Mouse (Mus musculus) brain, adult 2 months (tissue): ENCODE results near the gene Cops7b.
"Not testable (repeated sequence)": the region's sequence is repeated elsewhere in the genome, so short reads cannot be mapped to it uniquely, and the experiment has no call there.

Source experiments
- DNase-seq: peaks from one replicate; pipeline ENCODE4 v3.0.0; 2011; ENCODE audit warnings: low read depth, low spot score

Gene Cops7b

DNA sequence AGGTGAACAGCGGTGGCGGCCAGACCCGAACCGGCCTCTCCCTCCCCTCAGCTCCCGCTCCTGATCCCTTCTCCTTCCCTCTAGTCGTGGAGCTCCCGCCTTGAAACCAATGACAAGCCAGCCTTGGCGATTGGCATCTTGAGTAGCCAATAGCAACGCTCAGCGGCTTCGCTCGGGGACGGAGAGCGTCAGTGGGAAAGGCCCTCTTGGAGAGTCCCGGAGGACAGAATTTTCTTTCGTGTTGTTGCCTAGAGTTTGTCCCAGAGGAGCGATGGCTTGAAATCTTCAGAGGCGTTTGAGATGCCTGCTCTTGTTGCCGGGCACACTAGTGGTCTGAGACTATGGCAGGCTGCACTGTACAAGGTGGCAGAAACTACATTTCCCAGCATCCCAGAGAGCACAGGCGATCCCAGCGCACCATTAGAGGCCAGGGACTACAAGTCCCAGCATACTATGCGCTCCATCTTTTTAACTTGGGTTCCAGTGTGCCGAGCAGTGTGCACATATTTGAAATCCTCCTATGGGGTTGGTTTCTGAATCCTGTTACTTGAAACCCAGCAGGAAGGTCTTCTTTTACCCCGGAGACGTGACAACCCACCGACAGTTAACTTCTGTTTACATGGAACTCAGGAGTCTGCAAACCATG is at the start of gene Cops7b, which contains the start of gene Pde6d:
Gene Cops7b (plus strand): TSS at position 454 of the 646 bp plus-strand sequence.
Gene Pde6d (minus strand): TSS at position 179 of the 646 bp plus-strand sequence.
- peak; percentile 99 for DNase-seq

DNA sequence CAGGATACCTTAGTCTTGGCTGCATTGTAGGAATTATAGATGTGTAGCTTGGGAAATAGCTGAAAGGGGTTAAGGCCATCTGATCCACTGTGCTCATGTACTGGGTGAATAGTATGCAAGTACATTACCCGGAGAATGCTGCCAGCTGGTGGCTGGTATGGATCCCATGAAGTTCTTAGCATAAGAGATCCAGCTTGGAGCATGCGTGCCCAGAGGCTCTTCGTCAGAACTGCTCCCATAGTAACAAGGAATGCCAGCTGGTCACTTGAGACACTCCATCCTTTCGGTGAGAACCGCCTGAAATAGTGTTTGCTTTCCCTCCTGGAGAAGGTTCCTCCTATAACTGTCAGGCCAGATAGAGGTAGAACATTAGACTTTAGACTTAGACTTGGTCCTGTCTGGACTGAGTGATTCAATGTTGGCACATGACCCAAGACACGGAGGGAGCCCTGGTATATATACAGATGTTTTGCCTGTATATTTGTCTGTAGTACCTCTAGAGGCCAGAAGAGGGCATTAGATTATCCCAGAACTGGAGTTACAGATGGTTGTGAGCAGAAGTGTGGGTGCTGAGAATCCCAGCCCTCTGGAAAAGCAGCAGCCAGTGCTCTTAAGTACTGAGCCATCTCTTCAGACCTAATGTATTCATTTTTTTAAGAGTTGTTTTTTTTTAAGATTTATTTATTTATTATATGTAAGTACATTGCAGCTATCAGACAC is 49.1 kb upstream of the Cops7b start:
- peak; percentile 81 for DNase-seq

DNA sequence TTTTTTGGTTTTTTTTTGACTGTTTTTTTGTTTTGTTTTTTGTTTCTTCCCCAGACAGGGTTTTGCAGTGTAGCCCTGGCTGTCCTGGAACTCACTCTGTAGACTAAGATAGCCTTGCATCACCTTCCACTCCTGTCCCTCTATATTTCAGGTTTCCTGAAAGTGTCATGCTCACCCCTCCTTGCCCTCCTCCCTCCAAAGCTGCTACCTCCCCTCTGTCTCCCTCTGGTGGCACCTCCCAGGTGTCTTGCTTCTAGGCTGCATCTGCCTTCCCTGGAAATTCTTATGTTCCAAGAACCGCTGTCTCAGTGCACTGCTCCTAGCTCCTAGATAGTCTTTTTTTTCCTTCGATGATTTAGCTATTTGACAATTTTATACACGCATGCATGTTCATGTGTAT is 44.3 kb upstream of the Cops7b start:
- DNase-seq: peak; percentile 49

DNA sequence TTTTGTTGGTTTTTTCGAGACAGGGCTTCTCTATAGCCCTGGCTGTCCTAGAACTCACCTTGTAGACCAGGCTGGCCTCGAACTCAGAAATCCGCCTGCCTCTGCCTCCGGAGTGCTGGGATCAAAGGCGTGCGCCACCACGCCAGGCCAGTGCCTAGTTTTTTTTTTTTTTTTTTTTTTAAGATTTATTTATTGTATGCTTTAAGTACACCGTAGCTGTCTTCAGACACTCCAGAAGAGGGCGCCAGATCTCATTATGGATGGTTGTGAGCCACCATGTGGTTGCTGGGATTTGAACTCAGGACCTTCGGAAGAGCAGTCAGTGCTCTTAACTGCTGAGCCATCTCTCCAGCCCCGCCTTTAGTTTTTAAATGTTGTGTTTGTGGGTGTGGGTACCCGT is 43.1 kb upstream of the Cops7b start:
- not testable (repeated sequence) for DNase-seq

DNA sequence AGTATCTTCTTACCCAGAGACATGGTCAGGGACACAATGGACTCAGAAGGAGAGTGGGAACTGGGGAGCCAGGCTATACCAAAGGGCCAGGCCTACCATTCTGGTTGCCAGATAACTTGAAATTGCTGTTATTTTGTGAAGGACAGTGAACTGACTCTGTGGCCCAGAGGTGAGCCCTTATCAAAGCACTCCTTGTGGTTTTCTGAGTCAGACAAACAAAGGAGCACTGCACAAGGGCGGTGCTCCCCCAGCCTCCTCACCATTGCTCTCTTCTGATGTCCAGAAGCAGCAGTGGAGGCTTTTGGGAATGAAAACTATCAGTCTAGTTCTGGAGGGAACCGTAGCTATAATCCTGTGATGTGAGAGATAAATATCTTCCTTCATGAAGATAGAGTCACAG is 40.1 kb upstream of the Cops7b start:
- DNase-seq: no peak

DNA sequence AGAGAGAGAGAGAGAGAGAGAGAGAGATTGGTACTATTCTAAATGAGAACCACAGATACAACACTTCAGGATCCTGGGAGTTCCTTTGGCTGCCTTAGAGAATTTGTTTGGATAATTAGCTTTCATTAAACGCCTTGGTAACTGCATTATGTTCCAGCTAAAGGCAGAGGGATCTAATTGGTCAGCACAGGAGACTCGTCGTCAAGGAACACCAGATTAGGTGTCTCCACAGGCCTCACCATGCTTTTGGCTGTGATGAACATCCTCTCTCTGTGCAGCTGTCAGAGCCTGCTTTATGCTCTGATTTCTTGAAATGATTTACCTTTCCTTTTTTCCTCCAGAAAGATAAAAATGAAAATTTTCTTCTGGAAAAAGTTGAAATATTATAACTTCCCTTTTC is 35.9 kb upstream of the Cops7b start:
- no peak for DNase-seq

DNA sequence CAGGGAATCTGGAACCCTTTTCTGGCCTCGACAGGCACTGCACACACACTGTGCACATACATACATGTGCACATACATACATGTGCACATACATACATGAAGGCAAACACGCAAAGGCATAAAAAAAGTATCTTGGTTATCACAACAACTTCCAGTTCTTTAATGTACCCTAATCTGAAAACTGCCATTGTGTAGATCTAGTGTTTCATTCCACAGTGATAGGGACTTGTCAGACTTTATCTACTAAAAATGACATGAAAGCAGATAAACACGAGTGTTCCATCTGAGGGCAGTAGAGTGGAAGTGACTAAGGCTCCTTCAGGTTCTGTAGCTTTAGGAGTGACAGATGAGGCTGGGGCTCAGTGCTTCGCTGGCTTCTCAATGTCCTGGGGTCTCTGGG is 31.4 kb upstream of the Cops7b start:
- DNase-seq: no peak

DNA sequence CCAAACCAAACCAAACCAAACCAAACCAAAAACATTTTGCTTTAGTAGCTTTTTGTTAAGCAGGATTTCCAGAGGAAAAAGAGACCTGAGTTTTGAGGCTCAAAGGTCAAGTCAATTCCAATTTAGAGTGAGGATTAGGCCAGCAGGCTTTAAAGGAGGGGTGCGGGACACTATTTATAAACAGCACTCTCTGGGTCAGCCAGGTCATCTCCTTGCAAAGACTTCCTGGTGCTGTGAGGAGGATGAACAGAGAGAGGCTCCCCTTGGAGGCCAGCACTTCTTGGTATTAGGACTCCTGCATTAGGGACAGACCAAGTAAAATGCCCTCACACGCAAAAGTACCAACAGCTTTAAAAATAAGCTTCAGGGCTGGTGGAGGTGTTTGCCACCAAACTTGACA is 30.8 kb upstream of the Cops7b start:
- no peak for DNase-seq

DNA sequence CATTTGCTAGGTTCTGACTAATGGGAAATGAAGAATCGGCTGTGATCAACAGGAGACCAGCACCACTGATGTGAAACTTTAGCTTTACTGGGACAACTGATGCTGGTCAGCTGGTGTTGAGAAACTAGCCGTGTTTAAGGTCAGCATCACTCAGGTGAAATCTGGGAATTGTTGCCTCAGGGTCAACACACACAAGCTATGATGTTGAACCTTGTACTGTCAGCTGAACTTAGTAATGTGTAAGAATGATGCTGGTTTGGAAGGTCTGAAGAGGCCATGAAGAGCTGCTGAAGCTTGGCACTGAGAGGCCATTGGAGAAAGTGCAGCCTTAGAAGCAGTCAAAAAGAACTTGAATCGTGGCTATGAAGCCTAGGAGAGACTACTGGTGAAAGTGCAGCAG is 27.0 kb upstream of the Cops7b start:
- DNase-seq: no peak

DNA sequence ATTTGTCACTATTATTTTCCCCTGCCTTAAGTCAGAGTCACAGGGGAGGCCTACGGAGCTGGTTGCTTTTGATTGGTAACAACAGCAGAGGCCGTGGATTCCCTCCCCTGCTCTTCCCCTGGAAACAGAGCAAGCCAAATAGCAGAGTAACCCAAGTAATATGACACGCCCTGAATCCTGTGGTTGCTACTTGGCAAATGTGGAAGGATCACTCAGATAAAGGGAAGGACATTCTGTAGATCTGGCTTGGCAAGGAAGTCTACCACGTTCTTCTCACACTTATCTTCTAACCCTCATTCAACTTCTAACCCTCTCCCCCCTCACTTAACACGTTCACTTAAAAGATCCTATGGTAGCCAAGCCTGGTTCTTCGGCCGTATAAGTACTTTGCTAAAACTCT is 24.8 kb upstream of the Cops7b start:
- no peak for DNase-seq

DNA sequence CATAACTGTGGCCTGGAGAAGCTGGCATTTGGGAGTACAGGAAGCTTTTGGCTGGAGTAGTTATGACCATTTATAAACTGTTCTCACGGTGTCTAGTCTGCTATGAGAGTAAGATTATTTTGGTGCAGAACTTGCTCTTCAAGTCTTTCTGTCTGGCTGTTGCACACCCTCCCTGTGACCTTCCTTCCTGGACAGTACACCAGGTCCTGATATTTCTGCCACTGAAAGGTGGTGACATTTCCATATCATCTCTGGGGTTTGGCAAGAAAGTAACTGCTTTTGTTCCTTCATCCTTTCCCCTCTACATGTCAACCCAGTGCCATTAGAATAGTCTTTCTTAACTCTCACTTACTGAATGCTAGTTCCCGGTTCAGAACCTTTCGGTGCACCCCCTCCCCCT is 23.5 kb upstream of the Cops7b start:
- DNase-seq: no peak

DNA sequence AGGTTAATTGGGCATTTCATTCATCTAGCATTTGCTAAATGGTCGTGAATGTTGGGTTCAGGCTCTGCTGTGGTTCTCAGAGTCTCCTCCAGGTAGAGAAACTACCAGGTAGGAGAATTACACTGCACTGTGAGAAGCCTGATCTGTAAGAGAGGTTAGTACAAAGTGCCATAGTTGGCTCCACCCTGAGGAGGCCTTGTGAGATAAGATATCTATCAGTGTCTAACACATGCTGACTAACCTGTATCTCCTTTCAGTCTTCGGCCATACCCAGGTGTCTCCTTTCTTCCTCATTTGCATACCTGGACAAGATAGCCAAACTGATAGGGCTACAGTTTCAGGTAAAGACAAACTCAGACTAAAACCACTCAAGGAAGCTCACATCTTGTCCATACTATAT is 20.0 kb upstream of the Cops7b start:
- no peak for DNase-seq

DNA sequence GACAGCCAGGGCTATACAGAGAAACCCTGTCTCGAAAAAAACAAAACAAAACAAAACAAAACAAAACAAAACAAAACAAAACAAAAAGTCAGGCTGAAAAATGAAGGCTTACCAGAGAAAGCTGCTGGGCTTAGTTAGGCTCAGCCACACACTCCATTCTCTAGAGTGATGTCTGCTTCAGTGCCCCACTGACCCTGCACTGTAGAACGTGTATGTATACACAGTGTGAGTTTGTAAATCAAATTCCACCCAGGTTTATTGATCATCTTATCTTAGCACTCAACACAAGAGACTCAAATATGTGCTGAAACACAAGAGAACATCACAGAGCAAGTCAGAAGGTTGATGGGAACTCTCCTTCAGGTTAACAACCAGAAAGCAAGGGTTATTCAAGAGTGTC is 14.3 kb upstream of the Cops7b start:
- no peak for DNase-seq

DNA sequence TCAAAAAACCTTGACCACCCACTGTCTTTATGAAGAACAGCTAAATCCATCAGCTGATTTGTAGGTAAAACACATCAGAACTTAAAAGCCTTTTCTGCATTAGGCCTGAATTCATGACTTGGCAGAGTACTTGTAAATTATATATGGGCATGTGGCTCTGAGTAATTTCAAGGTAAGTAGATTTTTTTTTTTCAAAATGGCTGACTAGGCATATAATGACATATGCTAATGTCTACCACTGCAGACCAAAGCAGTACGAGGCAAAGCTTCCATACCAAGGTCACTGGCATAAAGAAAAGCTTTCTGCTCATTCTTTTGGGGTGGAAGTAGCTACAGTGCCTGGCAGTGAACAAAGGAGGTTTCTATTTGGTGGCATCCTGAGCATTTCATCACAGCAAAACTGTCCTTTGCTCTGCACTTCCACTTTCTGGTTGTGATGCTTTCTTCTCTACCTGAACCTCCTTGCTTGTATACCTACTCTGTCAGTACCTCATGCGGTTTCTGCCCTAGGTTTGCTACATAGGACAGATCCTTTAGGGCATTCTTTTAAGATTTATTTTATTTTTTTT is 13.3 kb upstream of the Cops7b start:
- no peak for DNase-seq

DNA sequence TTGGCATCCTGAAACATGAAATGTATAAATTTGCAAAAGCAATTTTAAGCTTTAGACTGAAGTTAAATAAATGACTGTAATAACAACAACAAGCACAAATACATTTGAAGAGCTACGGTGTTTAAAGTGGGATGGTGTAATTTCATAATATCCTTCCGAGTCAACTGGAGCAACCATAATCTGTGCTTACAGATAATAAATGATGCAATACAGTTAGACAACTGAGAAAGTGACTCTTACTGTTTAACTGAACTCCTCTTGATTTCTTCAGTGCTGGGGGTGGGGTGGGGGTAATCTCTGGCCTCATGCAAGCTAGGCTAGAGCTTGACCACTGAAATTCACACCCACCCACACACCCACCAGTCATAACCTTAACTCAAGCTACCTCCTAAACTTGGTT is 11.3 kb upstream of the Cops7b start:
- DNase-seq: no peak

DNA sequence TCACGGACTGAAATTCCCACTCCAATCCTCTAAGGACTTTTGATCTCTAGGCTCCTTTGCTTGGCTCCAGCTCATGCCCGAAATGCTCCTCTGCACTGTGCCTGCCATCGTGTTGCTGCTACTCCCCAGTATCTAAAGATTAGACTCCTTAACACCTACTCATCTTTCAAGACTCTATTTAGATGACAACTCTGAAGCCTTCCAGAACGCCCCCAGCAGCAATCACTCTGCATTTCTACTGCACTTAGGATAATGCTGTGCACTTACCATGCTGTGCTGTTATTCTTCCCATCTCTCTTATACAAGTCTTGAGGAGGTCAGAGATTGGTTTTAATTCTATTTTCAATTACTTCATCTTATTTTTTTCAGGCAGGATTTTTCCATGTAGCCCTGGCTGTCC is 10.8 kb upstream of the Cops7b start:
- peak; percentile 56 for DNase-seq

DNA sequence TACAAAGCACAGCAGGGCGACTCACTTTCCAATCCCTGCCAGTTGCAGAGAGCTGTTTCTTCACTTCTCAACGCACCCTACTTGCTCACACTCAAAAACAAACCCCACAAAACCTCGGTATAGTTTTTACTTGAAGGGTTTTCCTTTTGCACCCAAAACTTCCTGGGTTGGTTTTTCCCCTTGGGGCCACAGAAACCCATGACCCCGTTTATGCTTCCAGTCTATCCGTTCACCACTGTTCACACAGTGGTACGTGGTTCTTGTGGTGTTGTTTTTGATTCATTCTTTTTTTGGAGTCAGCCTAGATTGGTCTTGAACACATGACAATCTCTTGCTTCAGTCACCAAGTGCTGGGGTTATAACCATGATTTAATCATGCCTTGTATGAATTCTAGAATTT is 2.3 kb upstream of the Cops7b start:
- DNase-seq: no peak

DNA sequence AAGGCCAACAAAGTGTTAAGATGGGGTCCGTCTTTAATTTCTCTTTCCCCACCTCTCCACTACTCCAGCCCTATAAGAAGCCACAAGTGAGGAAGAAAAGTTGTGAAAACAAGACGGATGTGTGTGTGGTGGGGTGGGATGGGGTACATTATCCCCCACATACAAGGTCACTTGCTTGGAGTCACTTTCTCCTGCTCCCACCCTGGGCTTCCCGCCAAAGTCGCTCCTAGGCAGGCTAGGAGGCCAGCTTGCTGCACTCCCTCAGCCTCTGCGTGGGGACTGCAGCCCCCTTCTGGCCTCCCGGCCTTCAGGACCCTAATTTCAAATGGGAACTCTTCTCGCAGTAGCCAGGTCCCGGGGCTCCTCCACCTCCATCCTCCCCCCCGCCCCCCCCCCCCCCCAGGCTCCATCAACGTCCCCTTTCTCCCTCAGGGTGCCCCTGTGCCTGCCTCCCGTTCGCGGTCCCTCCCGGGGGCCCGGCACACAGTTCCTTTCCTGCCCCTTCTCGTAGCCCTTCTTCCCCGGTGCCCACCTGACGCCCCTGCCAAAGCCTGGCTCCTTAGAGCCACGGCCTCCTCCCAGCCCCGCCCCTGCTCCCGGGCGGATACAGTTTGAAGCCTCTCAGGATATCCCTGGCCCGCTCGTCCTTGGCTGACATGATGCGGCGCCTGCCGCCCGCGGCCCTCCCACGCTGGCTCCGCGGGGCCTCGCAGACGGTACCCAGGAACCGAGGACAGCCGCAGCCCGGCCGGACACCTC is 833 bp upstream of the Cops7b start:
- DNase-seq: no peak

DNA sequence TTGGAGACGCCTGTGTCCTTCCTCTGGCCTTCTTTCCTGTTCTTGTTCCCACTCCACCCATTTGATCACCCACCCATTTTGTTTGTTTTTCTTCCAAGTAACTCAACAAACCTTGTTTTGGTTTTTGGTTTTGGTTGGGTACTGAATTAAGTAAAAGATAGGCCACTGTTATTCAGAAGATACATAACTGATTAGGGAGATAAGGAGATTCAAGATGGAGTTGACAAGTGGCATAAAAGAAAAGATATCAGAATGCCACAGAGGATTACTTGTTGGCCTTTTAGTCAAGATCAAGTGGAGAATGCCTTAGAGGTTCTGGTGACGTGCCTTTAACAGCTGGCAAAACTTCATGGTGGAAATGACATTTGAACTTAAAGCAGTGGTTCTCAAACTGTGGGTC is 1.0 kb downstream of the Cops7b start:
- DNase-seq: no peak

DNA sequence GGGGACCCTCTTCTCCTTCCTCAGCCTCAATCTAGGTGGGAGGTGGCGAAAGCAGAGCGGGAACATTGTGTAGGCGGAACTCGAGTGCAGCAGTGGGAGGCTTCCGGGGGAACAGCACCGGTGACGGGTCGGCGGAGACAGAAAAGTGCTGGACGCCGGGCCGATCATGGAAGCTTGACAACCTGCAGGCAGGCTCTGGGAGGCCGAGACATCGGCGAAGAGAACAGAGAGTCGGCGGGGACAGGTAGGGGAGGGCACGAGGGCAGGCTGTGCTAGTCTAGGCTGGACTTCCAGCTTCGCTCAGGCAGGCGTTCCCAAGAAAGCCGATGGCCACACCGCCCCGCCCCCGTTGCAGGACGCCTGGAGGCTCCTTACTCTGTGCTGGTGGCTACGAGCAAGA is 4.3 kb downstream of the Cops7b start:
- peak; percentile 91 for DNase-seq

DNA sequence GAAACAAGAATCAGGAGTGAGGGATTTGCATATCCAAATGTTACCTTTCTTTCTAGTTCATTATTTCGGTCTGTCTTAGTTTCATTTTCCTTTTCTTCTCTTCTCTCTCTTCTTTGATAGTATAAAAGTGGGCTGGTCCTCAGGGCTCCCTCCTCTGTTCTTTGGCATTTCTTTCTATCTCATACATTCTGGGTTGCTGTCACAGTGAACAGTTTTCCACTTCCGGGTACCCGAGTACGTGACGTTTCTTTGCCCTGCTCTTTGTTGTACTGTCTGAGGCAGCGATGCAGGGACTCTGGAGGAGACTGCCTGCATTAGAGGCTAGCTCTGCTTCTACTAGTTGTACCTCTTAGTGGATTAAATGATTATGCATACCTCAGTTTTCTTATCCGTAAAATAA is 11.8 kb downstream of the Cops7b start:
- no peak for DNase-seq

DNA sequence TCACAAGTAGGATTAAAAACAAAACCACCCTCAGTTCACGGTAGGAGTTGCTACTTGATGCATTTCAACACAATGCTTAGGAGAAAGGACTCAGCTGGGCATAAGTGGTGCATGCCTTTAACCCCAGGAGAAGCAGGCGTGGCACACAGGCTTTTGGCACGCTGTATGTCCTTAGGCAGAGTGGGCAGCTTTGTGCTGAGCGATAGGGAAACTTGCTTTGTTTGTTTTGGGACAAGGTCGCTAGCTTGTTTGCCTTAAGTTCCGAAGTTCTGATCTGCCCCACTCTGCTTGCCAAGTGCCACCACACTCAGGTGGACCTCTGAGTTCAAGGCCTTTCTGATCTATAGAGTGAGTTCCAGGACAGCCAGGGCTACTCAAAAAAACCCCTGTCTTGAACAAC is 12.6 kb downstream of the Cops7b start:
- no peak for DNase-seq
